Mouse (Mus musculus): ENCODE results near the gene Ccnq. TPM values are rescaled to one million over a fixed set of nuclear protein-coding genes. Genes with fewer than 3 reads are reported as not detected.

The Ccnq gene
- polyA plus RNA-seq, 1 experiment from 2014 or later = 20.1 TPM

- Histone ChIP-seq H3K9ac (replicated peaks) (peak overlapping the region; percentile 81), H3K27me3 (ENCODE audit: insufficient read depth, low read length) (no peaks in the 10 kb centered on the region), H3K4me3 (ENCODE audit: low read depth, low read length) (peak overlapping the region; percentile 83), H3K27ac (ENCODE audit: low read depth) (peak overlapping the region; percentile 81; the same call in 1 of the 2 replicates), H3K4me2 (ENCODE audit: low read depth, low read length) (peak overlapping the region; percentile 87), H3K9me3 (ENCODE audit: low read length) (no peaks in the 10 kb centered on the region), H3K36me3 (replicated peaks; ENCODE audit: insufficient read depth, low read length) (no peaks in the 10 kb centered on the region), H3K4me1 (ENCODE audit: insufficient read depth) (peaks cover 12% of the 10 kb centered on the region)
- ATAC-seq = no peak
- WGBS (ENCODE audit: insufficient replicate concordance) = 1% methylated on average over 2 of the region's 2 CpGs
- DNase-seq = no peak
- no peak for TF ChIP-seq EP300 (IDR thresholded peaks at IDR 0.05; ENCODE audit: low read depth)
- TF ChIP-seq CTCF (IDR thresholded peaks at IDR 0.05; ENCODE audit: low read depth) = no peak
Observed at GRCm38 (mm10) chr11:78751843-78752203, 294 bp upstream of the Ccnq start.

DNA sequence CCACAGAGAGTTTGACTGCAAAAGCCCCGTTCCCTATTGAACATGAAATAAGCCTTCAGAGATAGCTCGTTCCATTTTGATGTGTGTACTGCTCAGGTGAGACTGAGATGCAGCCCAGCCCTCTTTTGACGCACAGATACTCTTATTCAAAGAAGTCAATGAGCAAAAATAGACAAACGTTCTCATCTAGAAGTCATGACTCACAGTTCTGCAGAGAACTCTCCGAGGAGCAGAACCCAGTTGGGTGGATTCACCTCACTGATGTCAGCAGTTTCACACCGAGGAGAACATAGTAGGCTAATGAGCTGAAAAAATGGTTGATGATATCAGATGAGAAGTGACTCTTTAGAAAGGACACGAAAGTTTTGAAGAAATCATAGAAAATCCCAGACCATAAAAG lies 5.3 kb downstream of the Ccnq start:
- Histone ChIP-seq H3K9ac (replicated peaks) (no peak overlapping the region), H3K9me3 (ENCODE audit: low read length) (no peaks in the 10 kb centered on the region), H3K4me2 (ENCODE audit: low read depth, low read length) (no peak overlapping the region), H3K27me3 (ENCODE audit: insufficient read depth, low read length) (no peaks in the 10 kb centered on the region), H3K36me3 (replicated peaks; ENCODE audit: insufficient read depth, low read length) (no peaks in the 10 kb centered on the region), H3K4me3 (ENCODE audit: low read depth, low read length) (no peak overlapping the region), H3K4me1 (ENCODE audit: insufficient read depth) (peaks cover 7% of the 10 kb centered on the region), H3K27ac (ENCODE audit: low read depth) (no peak overlapping the region)
- no peak for ATAC-seq
- WGBS (ENCODE audit: insufficient replicate concordance) = 79% methylated on average over 7 of the region's 7 CpGs
- TF ChIP-seq CTCF (IDR thresholded peaks at IDR 0.05; ENCODE audit: low read depth) (no peak), EP300 (IDR thresholded peaks at IDR 0.05; ENCODE audit: low read depth) (no peak)
- DNase-seq = no peak

DNA sequence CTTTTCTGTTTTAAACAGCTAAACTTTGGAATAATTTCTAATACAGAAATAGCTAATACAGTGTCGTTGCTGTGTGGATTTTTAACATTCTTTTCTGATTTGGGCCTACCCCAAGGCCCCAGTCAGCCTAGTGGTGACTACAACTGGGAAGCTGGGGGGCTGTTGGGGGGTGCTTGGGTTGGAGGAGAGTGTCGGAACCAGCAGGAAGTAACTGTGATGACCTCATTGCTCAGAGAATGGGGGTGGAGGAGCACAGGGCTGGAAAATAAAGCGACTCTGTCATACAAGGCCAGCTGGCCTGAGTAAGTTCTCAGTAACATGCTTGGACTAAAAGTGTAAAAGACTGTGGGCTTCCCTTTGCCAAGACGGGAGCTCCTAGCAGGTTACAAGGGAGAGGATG lies 6.1 kb downstream of the Ccnq start:
- H3K4me2 ChIP-seq (ENCODE audit: low read depth, low read length) = no peak overlapping the region
- 51% methylated on average over 4 of the region's 4 CpGs for WGBS (ENCODE audit: insufficient replicate concordance)
- H3K27me3 ChIP-seq (ENCODE audit: insufficient read depth, low read length) = no peaks in the 10 kb centered on the region
- no peak for TF ChIP-seq CTCF (IDR thresholded peaks at IDR 0.05; ENCODE audit: low read depth)
- no peak for TF ChIP-seq EP300 (IDR thresholded peaks at IDR 0.05; ENCODE audit: low read depth)
- DNase-seq = no peak
- H3K36me3 ChIP-seq (replicated peaks; ENCODE audit: insufficient read depth, low read length) = no peaks in the 10 kb centered on the region
- no peak overlapping the region for H3K27ac ChIP-seq (ENCODE audit: low read depth)
- H3K4me1 ChIP-seq (ENCODE audit: insufficient read depth) = peaks cover 2% of the 10 kb centered on the region
- no peak overlapping the region for H3K9ac ChIP-seq (replicated peaks)
- H3K9me3 ChIP-seq (ENCODE audit: low read length) = no peaks in the 10 kb centered on the region
- no peak for ATAC-seq
- no peak overlapping the region for H3K4me3 ChIP-seq (ENCODE audit: low read depth, low read length)

- no peak overlapping the region for H3K4me3 ChIP-seq (ENCODE audit: low read depth, low read length)
- H3K4me1 ChIP-seq (ENCODE audit: insufficient read depth) = no peaks in the 10 kb centered on the region
- H3K9ac ChIP-seq (replicated peaks) = no peak overlapping the region
- no peaks in the 10 kb centered on the region for H3K27me3 ChIP-seq (ENCODE audit: insufficient read depth, low read length)
- no peak for DNase-seq
- 65% methylated on average over 3 of the region's 3 CpGs for WGBS (ENCODE audit: insufficient replicate concordance)
- no peaks in the 10 kb centered on the region for H3K36me3 ChIP-seq (replicated peaks; ENCODE audit: insufficient read depth, low read length)
- TF ChIP-seq CTCF (IDR thresholded peaks at IDR 0.05; ENCODE audit: low read depth) = no peak
- no peak for TF ChIP-seq EP300 (IDR thresholded peaks at IDR 0.05; ENCODE audit: low read depth)
- no peak overlapping the region for H3K27ac ChIP-seq (ENCODE audit: low read depth)
- ATAC-seq = no peak
- H3K9me3 ChIP-seq (ENCODE audit: low read length) = no peaks in the 10 kb centered on the region
- H3K4me2 ChIP-seq (ENCODE audit: low read depth, low read length) = no peak overlapping the region
Observed at GRCm38 (mm10) chr11:78742461-78742860, 9.1 kb downstream of the Ccnq start.

GRCm38 (mm10) chr11:78741958-78742357 lies 9.6 kb downstream of the Ccnq start:
- no peaks in the 10 kb centered on the region for H3K9me3 ChIP-seq (ENCODE audit: low read length)
- no peak overlapping the region for H3K9ac ChIP-seq (replicated peaks)
- H3K36me3 ChIP-seq (replicated peaks; ENCODE audit: insufficient read depth, low read length) = no peaks in the 10 kb centered on the region
- no peak for ATAC-seq
- H3K27ac ChIP-seq (ENCODE audit: low read depth) = no peak overlapping the region
- WGBS (ENCODE audit: insufficient replicate concordance) = 72% methylated on average over 7 of the region's 7 CpGs
- H3K4me2 ChIP-seq (ENCODE audit: low read depth, low read length) = no peak overlapping the region
- TF ChIP-seq EP300 (IDR thresholded peaks at IDR 0.05; ENCODE audit: low read depth) (no peak), CTCF (IDR thresholded peaks at IDR 0.05; ENCODE audit: low read depth) (no peak)
- H3K4me3 ChIP-seq (ENCODE audit: low read depth, low read length) = no peak overlapping the region
- no peaks in the 10 kb centered on the region for H3K27me3 ChIP-seq (ENCODE audit: insufficient read depth, low read length)
- no peak for DNase-seq
- H3K4me1 ChIP-seq (ENCODE audit: insufficient read depth) = no peaks in the 10 kb centered on the region

DNA sequence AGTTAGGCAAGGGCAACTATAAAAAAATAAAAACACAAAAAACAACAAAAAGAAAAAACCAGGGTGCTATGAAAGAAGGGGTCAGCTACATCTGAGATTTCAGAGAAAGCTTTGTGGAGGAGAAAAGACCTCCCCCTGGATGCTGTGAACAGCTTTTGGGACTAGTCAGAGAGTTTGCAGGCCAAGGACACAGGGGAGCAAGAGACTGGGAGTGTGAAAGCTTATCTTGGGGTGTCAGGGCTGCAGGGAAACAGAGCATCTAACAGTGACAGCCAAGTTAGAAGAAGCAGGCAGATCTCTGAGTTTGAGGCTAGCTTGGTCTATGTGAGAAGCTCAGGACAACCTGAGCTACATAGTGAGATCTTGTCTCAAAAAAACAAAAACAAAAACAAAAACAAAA lies 12.2 kb downstream of the Ccnq start:
- DNase-seq = no peak

GRCm38 (mm10) chr11:78736877-78737408 lies 14.6 kb downstream of the Ccnq start:
- no peaks in the 10 kb centered on the region for H3K4me1 ChIP-seq (ENCODE audit: insufficient read depth)
- 58% methylated on average over 3 of the region's 3 CpGs for WGBS (ENCODE audit: insufficient replicate concordance)
- no peak overlapping the region for H3K27ac ChIP-seq (ENCODE audit: low read depth)
- no peak overlapping the region for H3K4me3 ChIP-seq (ENCODE audit: low read depth, low read length)
- H3K9me3 ChIP-seq (ENCODE audit: low read length) = no peaks in the 10 kb centered on the region
- H3K27me3 ChIP-seq (ENCODE audit: insufficient read depth, low read length) = no peaks in the 10 kb centered on the region
- no peak overlapping the region for H3K9ac ChIP-seq (replicated peaks)
- DNase-seq (no peak), ATAC-seq (no peak)
- TF ChIP-seq EP300 (IDR thresholded peaks at IDR 0.05; ENCODE audit: low read depth) (no peak), CTCF (IDR thresholded peaks at IDR 0.05; ENCODE audit: low read depth) (no peak)
- no peaks in the 10 kb centered on the region for H3K36me3 ChIP-seq (replicated peaks; ENCODE audit: insufficient read depth, low read length)
- no peak overlapping the region for H3K4me2 ChIP-seq (ENCODE audit: low read depth, low read length)

More for the DNA sequence above, 12.2 kb downstream of the Ccnq start:
- Histone ChIP-seq H3K9me3 (ENCODE audit: low read length) (no peaks in the 10 kb centered on the region), H3K4me1 (ENCODE audit: insufficient read depth) (no peaks in the 10 kb centered on the region), H3K36me3 (replicated peaks; ENCODE audit: insufficient read depth, low read length) (no peaks in the 10 kb centered on the region), H3K27ac (ENCODE audit: low read depth) (no peak overlapping the region), H3K4me3 (ENCODE audit: low read depth, low read length) (no peak overlapping the region), H3K4me2 (ENCODE audit: low read depth, low read length) (no peak overlapping the region), H3K9ac (replicated peaks) (no peak overlapping the region), H3K27me3 (ENCODE audit: insufficient read depth, low read length) (no peaks in the 10 kb centered on the region)
- ATAC-seq = no peak
- TF ChIP-seq EP300 (IDR thresholded peaks at IDR 0.05; ENCODE audit: low read depth) (no peak), CTCF (IDR thresholded peaks at IDR 0.05; ENCODE audit: low read depth) (no peak)

Data from liver, postnatal 0 days (tissue).